Mouse (Mus musculus) gastrocnemius, adult 2 months (tissue): ENCODE measurements around the gene Dand5. TPM values are rescaled to one million over a fixed set of nuclear protein-coding genes. Genes with fewer than 3 reads are reported as not detected.

Source experiments
- DNase-seq: peaks from one replicate; pipeline ENCODE4 v3.0.0; 2022
- H3K27ac ChIP-seq: fragments of 200-600 bp; 2 replicates; pipeline ENCODE4 v1.8.1; 2022; ENCODE audit warnings: mild to moderate bottlenecking
- H3K4me3 ChIP-seq: fragments of 200-600 bp; 2 replicates; pipeline ENCODE4 v1.8.1; 2022; ENCODE audit warnings: mild to moderate bottlenecking, moderate library complexity
- CTCF ChIP-seq: fragments of 200-600 bp; IDR thresholded peaks from 2 replicates; pipeline ENCODE4 v1.8.1; 2022; ENCODE audit warnings: antibody characterized with exemption, mild to moderate bottlenecking, moderate library complexity
- intact Hi-C: fragments of 180-260 bp; cut with DNase I; formaldehyde crosslinking; loops from one replicate; pipeline ENCODE4 v1.15.1; 2025
- total RNA-seq, 2 experiments: library from RNA; stranded (reverse); gene quantifications; 2 replicates each; pipeline ENCODE4 v1.2.3; 2021

Gene Dand5
- total RNA-seq, 2 experiments from 2014 or later = 10.2 to 14.3 TPM

GRCm38 (mm10) chr8:84775621-84776113, 47.0 kb downstream of the Dand5 start:
- Histone ChIP-seq H3K4me3 (peak overlapping the region; percentile 61), H3K27ac (peak overlapping the region; percentile 96)
- no peak for TF ChIP-seq CTCF
- peak; percentile 63 for DNase-seq
- intact Hi-C loops = loop anchor here (1.0 to 2.0 kb wide), 2 partner anchors 14 to 23 kb away; no protein-coding TSS in a partner anchor

DNA sequence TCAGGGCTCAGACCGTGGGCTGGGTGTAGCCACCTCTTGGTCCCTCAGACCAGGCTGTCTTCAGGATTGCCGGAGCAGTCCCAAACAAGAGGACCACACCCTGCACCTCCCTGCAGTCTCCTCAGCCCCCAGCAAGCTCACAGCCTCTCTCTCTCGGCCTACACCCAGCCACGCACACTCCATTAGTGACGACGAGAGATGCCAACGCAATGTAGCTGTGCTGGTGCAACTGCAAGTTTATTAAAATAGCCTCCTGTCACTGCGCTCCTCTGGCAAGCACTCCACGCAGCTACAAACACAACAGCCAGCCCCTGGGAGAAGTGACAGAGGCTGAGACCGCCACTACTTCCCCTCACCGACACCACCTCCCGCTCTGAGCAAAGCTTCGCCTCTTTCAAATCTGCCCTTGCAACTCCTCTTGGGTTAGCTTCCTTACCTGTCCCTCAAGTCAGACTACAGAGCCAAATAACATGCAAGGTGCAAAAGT, 47.5 kb downstream of the Dand5 start:
- H3K4me3 ChIP-seq = peak overlapping the region; percentile 61
- DNase-seq = peak; percentile 82
- TF ChIP-seq CTCF = no peak
- intact Hi-C loops = loop anchor here (1.0 to 2.0 kb wide), 2 partner anchors 14 to 24 kb away; no protein-coding TSS in a partner anchor
- H3K27ac ChIP-seq = peak overlapping the region; percentile 96

- no peak for TF ChIP-seq CTCF
- Histone ChIP-seq H3K27ac (peak overlapping the region; percentile 96), H3K4me3 (peak overlapping the region; percentile 61)
- DNase-seq = peak; percentile 82
- intact Hi-C loops = loop anchor here (2.0 kb wide), 1 partner anchor 24 kb away; no protein-coding TSS in a partner anchor
Observed at GRCm38 (mm10) chr8:84774473-84774911, 48.1 kb downstream of the Dand5 start.

DNA sequence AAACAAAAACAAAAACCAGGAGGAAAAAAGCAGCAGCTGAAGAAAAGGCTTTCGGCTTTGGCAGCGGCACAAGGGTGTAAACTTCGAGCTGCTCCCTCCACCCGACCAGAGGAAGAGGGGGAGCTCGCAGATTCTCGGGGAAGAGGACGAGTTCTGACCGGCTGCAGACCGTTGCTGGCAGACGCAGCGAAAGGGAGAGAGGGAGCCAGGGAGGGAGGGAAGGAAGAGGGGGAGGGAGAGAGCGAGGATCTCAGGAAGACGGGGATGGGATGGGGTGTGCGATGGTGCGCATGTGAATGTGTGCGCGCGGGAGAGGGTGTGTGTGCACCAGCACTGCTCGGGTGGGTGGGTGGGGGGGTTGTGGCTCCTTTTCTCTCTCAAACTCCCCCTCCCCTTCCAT, 48.8 kb downstream of the Dand5 start:
- Histone ChIP-seq H3K27ac (peak overlapping the region; percentile 96), H3K4me3 (peak overlapping the region; percentile 61)
- no peak for TF ChIP-seq CTCF
- peak; percentile 89 for DNase-seq
- intact Hi-C loops = loop anchor here (2.0 kb wide), 1 partner anchor 25 kb away; no protein-coding TSS in a partner anchor

DNA sequence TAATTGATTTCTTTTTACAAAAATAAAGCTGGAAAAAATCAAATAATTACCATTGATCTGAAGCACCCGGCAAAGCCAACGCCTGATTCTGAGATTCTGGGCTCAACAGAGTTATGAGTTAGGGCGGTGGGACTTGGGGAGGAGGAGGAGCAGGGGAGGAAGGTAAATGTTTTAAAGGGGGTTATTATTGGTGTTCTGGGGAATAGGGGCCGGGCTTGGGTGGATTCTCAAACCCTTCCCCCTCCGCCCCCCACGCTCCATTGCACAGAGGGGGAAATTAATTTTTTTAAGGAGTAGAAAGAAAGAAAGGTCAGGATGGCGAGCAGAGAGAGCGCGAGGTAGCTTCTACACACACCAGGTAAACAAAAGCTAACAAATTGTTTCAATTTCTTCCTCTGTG, 49.3 kb downstream of the Dand5 start:
- peak; percentile 61 for DNase-seq
- Histone ChIP-seq H3K27ac (peak overlapping the region; percentile 96), H3K4me3 (peak overlapping the region; percentile 61)
- no peak for TF ChIP-seq CTCF
- intact Hi-C loops = no loop called here

DNA sequence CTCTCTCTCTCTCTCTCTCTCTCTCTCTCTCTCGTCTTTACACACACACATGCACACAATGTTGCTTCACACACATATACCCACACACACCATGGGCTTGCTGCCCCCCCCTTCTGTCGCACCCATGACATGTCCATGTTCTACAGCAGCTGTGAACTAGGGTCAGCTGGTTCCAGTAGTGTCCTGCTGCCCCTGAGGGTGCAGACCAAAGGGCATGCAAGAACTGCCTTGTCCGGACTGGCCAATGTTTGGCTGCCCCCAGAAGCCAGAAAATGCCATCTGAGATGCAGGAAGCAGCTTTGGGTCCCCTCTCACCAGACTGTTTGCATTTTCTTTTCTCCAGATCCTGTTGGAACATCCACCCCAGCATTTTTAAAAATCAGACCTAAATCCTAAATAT, 50.0 kb downstream of the Dand5 start:
- peak overlapping the region; percentile 96 for H3K27ac ChIP-seq
- peak overlapping the region; percentile 61 for H3K4me3 ChIP-seq
- peak; percentile 28 for DNase-seq
- no peak for TF ChIP-seq CTCF
- intact Hi-C loops = no loop called here

DNA sequence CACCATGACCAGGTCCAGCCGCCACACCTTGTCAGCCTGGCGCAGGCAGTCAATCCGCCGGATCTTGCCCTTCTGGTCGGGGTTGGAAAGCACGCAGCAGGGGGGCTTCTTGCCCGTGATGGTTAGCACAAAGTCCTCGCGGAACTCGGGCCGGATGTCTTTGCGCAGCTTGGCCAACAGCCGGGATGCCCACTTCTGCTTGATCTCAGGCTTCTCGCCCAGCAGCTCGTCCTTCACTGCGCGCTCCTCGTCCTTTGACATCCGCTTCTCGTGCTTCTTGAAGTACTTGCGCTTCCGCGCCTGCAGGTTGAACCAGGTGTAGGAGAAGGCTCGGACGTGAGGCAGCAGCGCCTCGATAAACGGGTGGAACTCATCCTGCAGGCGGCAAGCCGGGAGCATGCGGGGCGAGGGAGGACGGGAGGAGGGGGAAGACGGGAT, 50.7 kb downstream of the Dand5 start:
- intact Hi-C loops = no loop called here
- TF ChIP-seq CTCF = no peak
- DNase-seq = peak; percentile 51
- H3K4me3 ChIP-seq = peak overlapping the region; percentile 61
- peak overlapping the region; percentile 96 for H3K27ac ChIP-seq

- H3K27ac ChIP-seq = peak overlapping the region; percentile 96
- TF ChIP-seq CTCF = no peak
- DNase-seq = no peak
- peak overlapping the region; percentile 61 for H3K4me3 ChIP-seq
- intact Hi-C loops = no loop called here
Observed at GRCm38 (mm10) chr8:84771000-84771687, 51.5 kb downstream of the Dand5 start.

- TF ChIP-seq CTCF = no peak
- Histone ChIP-seq H3K27ac (peak overlapping the region; percentile 96), H3K4me3 (peak overlapping the region; percentile 61)
- intact Hi-C loops = no loop called here
- no peak for DNase-seq
Observed at GRCm38 (mm10) chr8:84770100-84770953, 52.3 kb downstream of the Dand5 start.

- DNase-seq = peak; percentile 84
- no peak for TF ChIP-seq CTCF
- intact Hi-C loops = no loop called here
- peak overlapping the region; percentile 96 for H3K27ac ChIP-seq
- H3K4me3 ChIP-seq = peak overlapping the region; percentile 61
Observed at GRCm38 (mm10) chr8:84769324-84769723, 53.3 kb downstream of the Dand5 start.

GRCm38 (mm10) chr8:84768343-84769095, 54.1 kb downstream of the Dand5 start:
- Histone ChIP-seq H3K4me3 (peak overlapping the region; percentile 61), H3K27ac (peak overlapping the region; percentile 96)
- peak; percentile 19 for DNase-seq
- no peak for TF ChIP-seq CTCF
- intact Hi-C loops = no loop called here

GRCm38 (mm10) chr8:84767221-84767620, 55.4 kb downstream of the Dand5 start:
- peak overlapping the region; percentile 39 for H3K4me3 ChIP-seq
- no peak for DNase-seq
- peak overlapping the region; percentile 96 for H3K27ac ChIP-seq
- TF ChIP-seq CTCF = no peak
- intact Hi-C loops = loop anchor here (2.0 kb wide), 1 partner anchor 58 kb away; no protein-coding TSS in a partner anchor
